Mouse (Mus musculus): ENCODE data around the gene Enpp3. TPM values are rescaled to one million over a fixed set of nuclear protein-coding genes. Genes with fewer than 3 reads are reported as not detected.

Enpp3 gene
- polyA plus RNA-seq, 1 experiment from 2014 or later: 4.1 TPM

DNA sequence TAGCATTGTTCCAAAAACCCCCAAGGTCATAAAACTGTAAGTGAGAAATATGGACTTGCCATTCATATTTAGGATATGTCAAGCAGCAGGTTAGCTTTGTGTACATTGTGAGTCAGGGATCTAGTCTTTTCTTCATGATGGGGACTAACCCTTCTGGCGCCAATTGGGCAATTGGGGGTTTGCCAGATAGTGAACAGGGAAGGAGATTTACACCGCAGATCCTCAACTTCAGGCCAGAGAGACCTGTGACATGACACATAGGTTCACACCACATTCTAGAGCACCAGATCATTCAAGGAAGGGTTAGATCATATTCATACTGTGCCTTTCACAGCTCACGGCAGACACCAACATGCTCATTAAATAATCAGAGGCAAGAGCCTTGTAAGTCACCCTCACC lies 58.7 kb downstream of the Enpp3 start:
- no peak for ATAC-seq (ENCODE audit: low FRiP score)
- 94% methylated on average over 3 of the region's 3 CpGs for WGBS
- no peak overlapping the region for H3K4me2 ChIP-seq (replicated peaks)
- H3K9ac ChIP-seq: no peak overlapping the region
- no peak overlapping the region for H3K4me3 ChIP-seq (replicated peaks; ENCODE audit: low read length)
- no peak overlapping the region for H3K27ac ChIP-seq
- H3K4me1 ChIP-seq (replicated peaks; ENCODE audit: control insufficient read depth, insufficient read depth, low read length): no peaks in the 10 kb centered on the region
- no peaks in the 10 kb centered on the region for H3K9me3 ChIP-seq (ENCODE audit: control insufficient read depth, low read length)
- H3K36me3 ChIP-seq (replicated peaks; ENCODE audit: control insufficient read depth, insufficient read depth): no peaks in the 10 kb centered on the region
- no peak for DNase-seq (ENCODE audit: low spot score)
- H3K27me3 ChIP-seq (ENCODE audit: control insufficient read depth, insufficient read depth, low read length): no peaks in the 10 kb centered on the region

DNA sequence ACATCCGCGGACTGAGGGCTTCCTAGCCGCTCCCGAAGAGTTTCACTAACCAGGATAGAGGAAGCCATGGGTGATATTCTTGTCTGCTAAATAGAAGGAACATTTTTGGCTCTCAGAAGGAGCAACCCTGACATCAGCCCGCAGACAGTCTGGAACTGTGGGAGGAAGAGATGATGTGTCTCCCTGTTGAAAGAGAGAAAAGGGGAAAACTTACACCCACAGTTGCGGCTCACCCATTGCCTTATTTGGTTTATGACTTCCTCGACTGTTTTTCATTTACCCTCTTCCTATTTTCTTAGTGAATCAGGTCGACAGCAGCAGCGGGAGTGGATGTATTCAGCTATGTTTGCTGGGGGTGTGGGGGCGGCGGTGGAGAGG lies 64.0 kb downstream of the Enpp3 start:
- no peaks in the 10 kb centered on the region for H3K27me3 ChIP-seq (ENCODE audit: control insufficient read depth, insufficient read depth, low read length)
- ATAC-seq (ENCODE audit: low FRiP score) (no peak), DNase-seq (ENCODE audit: low spot score) (no peak)
- no peak overlapping the region for H3K4me3 ChIP-seq (replicated peaks; ENCODE audit: low read length)
- H3K9me3 ChIP-seq (ENCODE audit: control insufficient read depth, low read length): no peaks in the 10 kb centered on the region
- no peaks in the 10 kb centered on the region for H3K4me1 ChIP-seq (replicated peaks; ENCODE audit: control insufficient read depth, insufficient read depth, low read length)
- H3K36me3 ChIP-seq (replicated peaks; ENCODE audit: control insufficient read depth, insufficient read depth): no peaks in the 10 kb centered on the region
- H3K9ac ChIP-seq: no peak overlapping the region
- 87% methylated on average over 11 of the region's 11 CpGs for WGBS
- H3K4me2 ChIP-seq (replicated peaks): no peak overlapping the region
- H3K27ac ChIP-seq: no peak overlapping the region

DNA sequence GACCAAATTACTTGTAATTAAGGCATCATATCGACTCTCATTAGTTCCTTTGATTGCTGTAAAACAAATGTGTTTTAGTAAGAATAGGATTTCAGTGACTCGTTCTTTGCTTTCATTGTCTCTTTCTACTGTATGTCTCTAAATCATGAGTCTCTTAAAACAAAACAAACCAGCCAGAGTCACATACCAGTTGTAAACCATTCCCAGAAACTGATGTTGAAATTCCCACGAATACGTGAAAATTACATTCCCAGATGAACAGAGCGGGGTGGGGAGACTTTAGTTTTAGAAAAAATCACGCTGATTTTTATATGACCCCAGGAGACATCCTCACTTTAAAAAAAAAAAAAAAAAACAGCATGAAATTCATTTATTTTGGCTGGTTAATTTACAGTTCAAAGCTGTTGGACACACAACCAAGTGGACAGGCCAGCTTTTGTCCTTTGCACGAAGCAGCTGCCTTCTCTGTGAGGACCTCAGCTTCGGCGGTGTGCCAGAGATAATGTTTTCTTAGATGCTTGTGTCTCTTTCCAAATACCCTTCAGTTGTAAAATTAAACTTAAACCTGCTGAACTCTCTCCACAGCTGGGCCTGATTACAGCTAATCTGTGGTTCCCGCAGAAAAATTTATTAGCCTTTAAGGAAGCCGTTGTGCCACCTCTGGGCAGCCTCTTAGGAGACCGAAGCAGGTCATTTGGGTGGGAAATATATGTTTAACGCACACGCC lies 64.5 kb downstream of the Enpp3 start:
- Histone ChIP-seq H3K4me3 (replicated peaks; ENCODE audit: low read length) (no peak overlapping the region), H3K27me3 (ENCODE audit: control insufficient read depth, insufficient read depth, low read length) (no peaks in the 10 kb centered on the region), H3K4me2 (replicated peaks) (no peak overlapping the region), H3K4me1 (replicated peaks; ENCODE audit: control insufficient read depth, insufficient read depth, low read length) (no peaks in the 10 kb centered on the region), H3K9me3 (ENCODE audit: control insufficient read depth, low read length) (no peaks in the 10 kb centered on the region), H3K9ac (no peak overlapping the region), H3K36me3 (replicated peaks; ENCODE audit: control insufficient read depth, insufficient read depth) (no peaks in the 10 kb centered on the region), H3K27ac (no peak overlapping the region)
- 84% methylated on average over 14 of the region's 14 CpGs for WGBS
- ATAC-seq (ENCODE audit: low FRiP score) (no peak), DNase-seq (ENCODE audit: low spot score) (no peak)

DNA sequence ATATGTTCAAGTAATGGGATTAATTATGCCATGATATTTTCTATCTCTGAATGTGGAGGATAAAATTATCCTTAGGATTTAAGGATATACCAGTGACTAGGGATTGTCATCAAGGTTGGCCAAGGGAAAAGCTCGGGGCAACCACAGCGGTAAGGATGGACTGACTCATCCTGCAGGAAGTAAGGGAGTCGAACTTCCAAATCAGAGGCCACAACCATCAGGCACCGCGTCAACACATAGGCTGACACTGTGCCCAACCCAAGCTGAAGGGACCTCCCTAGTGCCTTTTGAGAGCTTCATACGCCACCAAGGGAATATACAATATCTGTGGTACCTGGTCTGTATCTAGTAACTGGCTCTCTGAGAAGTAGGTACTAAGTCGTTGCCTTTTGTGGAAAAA lies 73.1 kb downstream of the Enpp3 start:
- 93% methylated on average over 7 of the region's 7 CpGs for WGBS

DNA sequence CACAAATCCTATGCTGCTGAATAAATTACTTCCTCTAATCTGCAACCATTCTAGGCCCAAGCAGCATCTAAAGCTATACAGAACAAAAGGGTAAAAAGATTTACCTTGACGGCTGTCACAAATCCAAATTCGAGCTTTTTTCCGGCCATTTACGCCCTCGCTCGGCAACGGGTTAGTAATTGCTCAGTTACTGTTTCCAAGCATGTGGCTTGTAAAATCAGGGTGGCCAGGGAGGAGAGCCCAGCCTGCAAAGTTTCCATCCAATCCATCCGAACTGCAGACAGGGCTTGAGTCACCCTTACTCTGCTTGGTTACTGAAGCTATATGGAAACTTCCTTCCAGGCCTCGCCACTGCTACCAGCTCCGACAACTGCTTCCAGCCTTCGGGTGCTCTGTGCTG lies 74.9 kb downstream of the Enpp3 start:
- 58% methylated on average over 11 of the region's 11 CpGs for WGBS
- ATAC-seq (ENCODE audit: low FRiP score): no peak
- Histone ChIP-seq H3K9ac (no peak overlapping the region), H3K27ac (no peak overlapping the region), H3K4me2 (replicated peaks) (no peak overlapping the region), H3K9me3 (ENCODE audit: control insufficient read depth, low read length) (no peaks in the 10 kb centered on the region), H3K4me1 (replicated peaks; ENCODE audit: control insufficient read depth, insufficient read depth, low read length) (no peaks in the 10 kb centered on the region), H3K4me3 (replicated peaks; ENCODE audit: low read length) (no peak overlapping the region), H3K27me3 (ENCODE audit: control insufficient read depth, insufficient read depth, low read length) (no peaks in the 10 kb centered on the region), H3K36me3 (replicated peaks; ENCODE audit: control insufficient read depth, insufficient read depth) (no peaks in the 10 kb centered on the region)
- no peak for DNase-seq (ENCODE audit: low spot score)

More for the DNA sequence above, 73.1 kb downstream of the Enpp3 start:
- H3K4me2 ChIP-seq (replicated peaks): no peak overlapping the region
- ATAC-seq (ENCODE audit: low FRiP score) (no peak), DNase-seq (ENCODE audit: low spot score) (no peak)
- no peaks in the 10 kb centered on the region for H3K4me1 ChIP-seq (replicated peaks; ENCODE audit: control insufficient read depth, insufficient read depth, low read length)
- no peaks in the 10 kb centered on the region for H3K9me3 ChIP-seq (ENCODE audit: control insufficient read depth, low read length)
- H3K4me3 ChIP-seq (replicated peaks; ENCODE audit: low read length): no peak overlapping the region
- H3K36me3 ChIP-seq (replicated peaks; ENCODE audit: control insufficient read depth, insufficient read depth): no peaks in the 10 kb centered on the region
- H3K9ac ChIP-seq: no peak overlapping the region
- no peaks in the 10 kb centered on the region for H3K27me3 ChIP-seq (ENCODE audit: control insufficient read depth, insufficient read depth, low read length)
- H3K27ac ChIP-seq: no peak overlapping the region

DNA sequence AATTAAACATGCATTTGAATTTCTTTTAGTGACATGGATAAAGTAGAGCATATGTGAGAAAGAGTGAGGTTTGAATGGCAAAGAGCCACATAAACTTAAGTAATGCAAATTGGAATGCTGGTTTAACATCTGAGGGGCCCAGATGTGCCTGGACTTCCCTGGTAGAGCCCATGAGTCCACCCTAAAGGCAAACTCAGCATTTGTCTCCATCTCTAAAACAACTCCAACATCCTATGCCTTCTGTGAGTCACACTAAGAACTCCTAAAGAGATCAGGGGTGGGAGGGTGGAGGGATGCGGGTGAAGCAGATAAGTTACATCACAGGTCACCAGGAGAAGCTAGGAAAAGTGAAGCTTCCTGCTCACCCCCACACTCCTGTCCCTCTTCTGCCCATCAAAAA lies 76.6 kb downstream of the Enpp3 start:
- Histone ChIP-seq H3K9ac (no peak overlapping the region), H3K27ac (peak overlapping the region; percentile 80; the same call in 1 of the 2 replicates), H3K4me2 (replicated peaks) (no peak overlapping the region), H3K4me1 (replicated peaks; ENCODE audit: control insufficient read depth, insufficient read depth, low read length) (no peaks in the 10 kb centered on the region), H3K4me3 (replicated peaks; ENCODE audit: low read length) (no peak overlapping the region), H3K36me3 (replicated peaks; ENCODE audit: control insufficient read depth, insufficient read depth) (no peaks in the 10 kb centered on the region), H3K27me3 (ENCODE audit: control insufficient read depth, insufficient read depth, low read length) (no peaks in the 10 kb centered on the region), H3K9me3 (ENCODE audit: control insufficient read depth, low read length) (no peaks in the 10 kb centered on the region)
- WGBS: 92% methylated on average over 1 of the region's 1 CpGs
- ATAC-seq (ENCODE audit: low FRiP score) (no peak), DNase-seq (ENCODE audit: low spot score) (no peak)

DNA sequence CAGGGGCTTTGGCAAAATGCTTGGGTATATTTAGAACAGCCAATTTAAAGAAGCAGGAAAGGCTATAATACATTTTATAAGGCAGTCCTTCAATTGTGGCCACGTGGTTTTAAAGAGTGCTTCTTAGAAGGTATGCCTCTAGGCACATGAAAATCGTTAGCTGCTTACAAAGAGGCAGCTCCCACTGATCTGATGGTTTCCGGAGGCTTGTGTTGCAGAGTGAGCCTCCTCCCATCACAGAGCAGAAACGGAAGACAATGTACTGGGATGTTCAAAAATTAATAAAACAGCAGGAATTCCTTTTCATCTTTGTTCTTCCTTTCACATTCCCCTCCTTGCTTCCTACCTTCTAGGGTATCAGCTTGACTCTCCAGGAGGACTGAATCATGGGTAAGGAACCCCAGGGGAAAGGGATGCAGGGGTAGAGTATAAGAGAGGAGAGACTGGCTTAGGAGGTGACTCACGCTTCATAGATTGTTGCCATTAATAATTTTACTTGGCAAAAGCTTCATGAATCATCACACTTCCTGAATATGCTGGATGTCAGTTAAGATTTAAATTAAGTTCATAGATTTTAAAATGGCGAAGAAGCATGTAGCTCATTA lies 77.4 kb downstream of the Enpp3 start:
- Histone ChIP-seq H3K36me3 (replicated peaks; ENCODE audit: control insufficient read depth, insufficient read depth) (no peaks in the 10 kb centered on the region), H3K27ac (peak overlapping the region; percentile 80), H3K27me3 (ENCODE audit: control insufficient read depth, insufficient read depth, low read length) (no peaks in the 10 kb centered on the region), H3K9ac (peak overlapping the region; percentile 45; the same call in 1 of the 2 replicates), H3K4me2 (replicated peaks) (peak overlapping the region; percentile 21; the same call in 1 of the 2 replicates), H3K4me1 (replicated peaks; ENCODE audit: control insufficient read depth, insufficient read depth, low read length) (no peaks in the 10 kb centered on the region), H3K4me3 (replicated peaks; ENCODE audit: low read length) (no peak overlapping the region), H3K9me3 (ENCODE audit: control insufficient read depth, low read length) (no peaks in the 10 kb centered on the region)
- peak; percentile 62; the same call in 1 of the 2 replicates for ATAC-seq (ENCODE audit: low FRiP score)
- 42% methylated on average over 6 of the region's 6 CpGs for WGBS
- DNase-seq (ENCODE audit: low spot score): peak; percentile 42

DNA sequence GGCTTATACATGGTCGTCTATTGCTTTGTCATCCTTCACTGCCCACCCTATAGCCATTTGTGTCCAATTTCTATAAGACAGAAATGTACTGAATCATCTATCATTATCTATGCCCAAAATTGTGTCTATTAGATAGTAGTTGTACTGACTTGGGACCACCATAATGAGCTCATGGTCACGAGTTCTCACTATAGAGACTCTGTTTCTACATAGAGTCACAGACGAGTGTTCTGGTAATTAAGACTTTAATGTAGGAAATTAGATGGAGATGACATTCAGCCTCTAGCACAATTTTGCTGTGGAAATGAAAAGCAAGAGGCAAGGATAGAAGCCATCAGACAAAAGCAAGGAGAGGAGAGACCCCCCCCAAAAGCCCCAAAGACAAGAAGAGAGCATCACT lies 78.0 kb downstream of the Enpp3 start:
- no peaks in the 10 kb centered on the region for H3K36me3 ChIP-seq (replicated peaks; ENCODE audit: control insufficient read depth, insufficient read depth)
- H3K27ac ChIP-seq: peak overlapping the region; percentile 80
- H3K4me3 ChIP-seq (replicated peaks; ENCODE audit: low read length): no peak overlapping the region
- no peak overlapping the region for H3K4me2 ChIP-seq (replicated peaks)
- 69% methylated on average over 3 of the region's 3 CpGs for WGBS
- ATAC-seq (ENCODE audit: low FRiP score): peak; percentile 45; the same call in 1 of the 2 replicates
- no peak overlapping the region for H3K9ac ChIP-seq
- H3K4me1 ChIP-seq (replicated peaks; ENCODE audit: control insufficient read depth, insufficient read depth, low read length): no peaks in the 10 kb centered on the region
- no peaks in the 10 kb centered on the region for H3K27me3 ChIP-seq (ENCODE audit: control insufficient read depth, insufficient read depth, low read length)
- DNase-seq (ENCODE audit: low spot score): no peak
- H3K9me3 ChIP-seq (ENCODE audit: control insufficient read depth, low read length): no peaks in the 10 kb centered on the region

DNA sequence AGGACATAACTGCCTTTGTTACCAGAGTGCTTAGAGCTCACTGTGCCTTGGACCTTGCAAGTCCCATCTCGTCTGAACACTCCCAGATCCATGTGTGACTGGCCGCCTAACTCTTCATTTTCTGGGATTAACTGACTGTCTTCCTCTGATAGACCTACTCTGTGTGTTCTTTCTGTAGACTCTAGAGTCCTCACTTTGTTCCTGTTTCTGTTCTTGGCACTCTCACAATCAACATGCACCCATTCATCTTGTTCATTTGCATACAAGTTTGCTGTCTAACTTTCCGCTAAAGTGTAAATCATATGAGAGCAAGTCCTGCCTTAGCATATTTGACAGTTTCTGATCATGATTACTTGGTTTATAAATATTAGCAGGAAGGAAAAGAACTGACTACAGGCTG lies 79.4 kb downstream of the Enpp3 start:
- no peak overlapping the region for H3K4me2 ChIP-seq (replicated peaks)
- H3K4me1 ChIP-seq (replicated peaks; ENCODE audit: control insufficient read depth, insufficient read depth, low read length): no peaks in the 10 kb centered on the region
- H3K27me3 ChIP-seq (ENCODE audit: control insufficient read depth, insufficient read depth, low read length): no peaks in the 10 kb centered on the region
- 92% methylated on average over 3 of the region's 3 CpGs for WGBS
- H3K4me3 ChIP-seq (replicated peaks; ENCODE audit: low read length): no peak overlapping the region
- H3K27ac ChIP-seq: no peak overlapping the region
- H3K9ac ChIP-seq: no peak overlapping the region
- ATAC-seq (ENCODE audit: low FRiP score) (no peak), DNase-seq (ENCODE audit: low spot score) (no peak)
- no peaks in the 10 kb centered on the region for H3K9me3 ChIP-seq (ENCODE audit: control insufficient read depth, low read length)
- no peaks in the 10 kb centered on the region for H3K36me3 ChIP-seq (replicated peaks; ENCODE audit: control insufficient read depth, insufficient read depth)

All from hindbrain, embryonic 14.5 days (tissue).